Mouse (Mus musculus): ENCODE measurements around the gene Cldn34a.
"Not testable (repeated sequence)": the region's sequence is repeated elsewhere in the genome, so short reads cannot be mapped to it uniquely, and the experiment has no call there.

Cldn34a gene

GRCm38 (mm10) chrX:152563034-152563433, at the start of gene Cldn34a:
TSS of gene Cldn34a (plus strand) at chrX:152563334.
- DNase-seq (ENCODE audit: low read depth, low spot score), result no peak

- not testable (repeated sequence) for DNase-seq (ENCODE audit: low read depth, low spot score)
Observed at GRCm38 (mm10) chrX:152518611-152519010, 44.5 kb upstream of the Cldn34a start.

- no peak for DNase-seq (ENCODE audit: low read depth, low spot score)
Observed at GRCm38 (mm10) chrX:152545736-152546135, 17.4 kb upstream of the Cldn34a start.

- DNase-seq (ENCODE audit: low read depth, low spot score), result no peak
Observed at GRCm38 (mm10) chrX:152548180-152548579, 15.0 kb upstream of the Cldn34a start.

- DNase-seq (ENCODE audit: low read depth, low spot score), result no peak
Observed at GRCm38 (mm10) chrX:152557446-152557845, 5.7 kb upstream of the Cldn34a start.
